Mouse (Mus musculus): ENCODE data around the gene Tpm3. TPM values are rescaled to one million over a fixed set of nuclear protein-coding genes. Genes with fewer than 3 reads are reported as not detected.
A peak's percentile ranks its signal among the peaks of the same experiment; 100 is the strongest.

Tpm3 gene
- total RNA-seq (2021), result 10 to 100 TPM; 46.8 to 51.5 TPM

GRCm38 (mm10) chr3:90072294-90072693 is at the start of gene Tpm3:
TSS of gene Tpm3 (plus strand) at chr3:90072649.
- DNase-seq (ENCODE audit: low spot score), result no peak
- intact Hi-C loops (cut with DNase I), result loop anchor here (10.0 kb wide), 1 partner anchor 287 kb away; no protein-coding TSS in a partner anchor

DNA sequence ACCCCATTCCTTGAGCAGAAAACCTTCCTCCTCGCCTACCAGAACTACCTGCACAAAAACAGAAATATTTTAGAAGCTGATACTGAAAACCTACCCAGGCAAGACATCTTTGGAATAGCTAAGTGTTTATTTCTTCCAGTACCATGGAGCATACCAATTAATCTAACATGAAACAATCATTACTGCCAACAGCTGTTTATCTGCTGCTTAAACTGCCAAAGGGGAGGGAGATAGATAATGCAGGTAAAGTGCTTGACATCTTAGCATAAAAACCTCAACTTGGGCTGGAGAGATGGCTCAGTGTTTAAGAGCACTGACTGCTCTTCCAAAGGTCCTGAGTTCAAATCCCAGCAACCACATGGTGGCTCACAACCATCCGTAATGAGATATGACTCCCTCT is 37.8 kb upstream of the Tpm3 start:
- no peak for DNase-seq (ENCODE audit: low spot score)
- intact Hi-C loops (cut with DNase I), result loop anchor here (2.0 kb wide), 1 partner anchor 14 kb away; no protein-coding TSS in a partner anchor

DNA sequence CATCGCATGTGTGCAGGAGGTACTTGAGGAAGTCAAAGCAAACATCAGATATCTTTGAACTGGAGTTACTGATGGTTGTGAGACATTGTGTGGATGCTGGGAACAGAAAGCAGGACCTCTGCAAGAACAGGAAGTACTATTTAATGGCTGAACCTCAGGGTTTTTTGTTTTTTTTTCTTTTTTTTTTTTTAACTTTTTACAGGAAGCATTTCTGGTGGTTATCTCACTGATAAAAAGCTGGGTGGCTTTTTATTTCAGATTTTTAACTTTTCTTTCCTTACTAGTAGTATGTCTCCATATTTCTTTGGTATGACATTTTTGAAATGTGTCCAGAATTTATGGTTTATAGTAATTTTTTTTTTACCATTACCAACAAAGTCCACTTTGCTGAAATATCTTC is 36.2 kb upstream of the Tpm3 start:
- intact Hi-C loops (cut with DNase I), result no loop called here
- DNase-seq (ENCODE audit: low spot score), result no peak

DNA sequence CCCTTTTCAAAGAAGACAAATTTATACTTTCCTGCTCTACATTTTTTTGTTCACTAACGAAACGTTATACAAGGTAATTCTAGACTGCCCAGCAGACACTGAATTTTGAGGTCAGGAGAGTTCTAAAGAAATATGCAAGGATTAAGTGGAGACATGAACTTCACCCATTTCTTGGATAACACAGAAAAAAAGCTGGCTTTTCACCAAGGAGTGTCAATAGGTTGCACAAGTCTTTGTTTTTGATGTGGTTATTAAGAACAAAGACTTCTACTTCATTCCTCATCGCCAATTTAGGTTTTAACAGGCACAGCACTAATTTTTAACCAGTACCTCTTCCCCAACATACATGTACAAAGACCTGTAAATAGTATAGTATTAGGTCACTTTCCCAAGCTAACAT is 22.8 kb upstream of the Tpm3 start:
- no peak for DNase-seq (ENCODE audit: low spot score)
- intact Hi-C loops (cut with DNase I), result no loop called here

DNA sequence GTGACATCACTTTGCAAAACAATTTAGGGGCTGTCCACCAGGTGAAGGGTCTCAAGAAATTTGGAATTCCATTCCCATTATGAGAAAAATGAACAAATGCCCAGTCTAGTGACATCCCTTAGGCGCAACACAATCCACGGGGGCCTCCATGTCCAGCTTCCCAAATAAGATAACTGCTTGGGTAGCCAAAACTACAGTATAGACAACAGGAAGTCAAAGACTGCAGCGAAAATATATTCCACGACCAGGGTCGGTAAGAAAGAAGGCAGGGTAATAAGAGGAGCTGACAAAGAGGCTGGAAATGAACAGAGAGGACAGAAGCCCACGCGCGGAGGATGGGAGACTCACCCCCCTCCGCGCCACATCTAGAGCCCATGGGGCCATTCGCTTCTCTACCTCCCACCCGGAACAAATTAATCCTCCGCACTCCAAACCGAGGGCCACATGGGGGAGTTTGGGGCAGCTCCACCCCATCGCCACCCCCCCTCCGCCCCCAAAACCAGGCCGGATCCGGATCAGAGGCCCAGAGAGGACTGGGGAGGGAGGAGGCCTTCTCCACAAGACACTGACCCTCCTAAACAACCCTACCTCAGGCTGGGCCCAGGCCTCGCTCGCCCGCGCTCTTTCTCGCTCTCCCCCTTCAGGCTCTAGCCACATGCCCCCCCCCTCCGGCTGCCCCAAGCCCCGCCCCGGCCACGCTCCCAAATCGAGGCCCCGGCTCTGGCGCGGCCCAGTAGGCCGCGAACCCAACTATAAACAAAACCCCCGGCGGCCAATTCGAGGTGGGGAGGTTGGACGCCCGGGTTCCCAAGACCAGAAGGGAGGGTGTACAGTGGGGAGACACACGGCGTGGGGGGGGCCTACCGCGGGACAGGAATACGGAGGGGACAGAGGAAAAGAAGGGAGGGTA is 20.8 kb upstream of the Tpm3 start, which contains the start of gene 4933434E20Rik:
Gene 4933434E20Rik (plus strand): TSS at position 196 of the 910 bp plus-strand sequence.
- intact Hi-C loops (cut with DNase I), result loop anchor here (2.0 kb wide), 1 partner anchor 51 kb away; no protein-coding TSS in a partner anchor
- DNase-seq (ENCODE audit: low spot score), result peak; percentile 14

DNA sequence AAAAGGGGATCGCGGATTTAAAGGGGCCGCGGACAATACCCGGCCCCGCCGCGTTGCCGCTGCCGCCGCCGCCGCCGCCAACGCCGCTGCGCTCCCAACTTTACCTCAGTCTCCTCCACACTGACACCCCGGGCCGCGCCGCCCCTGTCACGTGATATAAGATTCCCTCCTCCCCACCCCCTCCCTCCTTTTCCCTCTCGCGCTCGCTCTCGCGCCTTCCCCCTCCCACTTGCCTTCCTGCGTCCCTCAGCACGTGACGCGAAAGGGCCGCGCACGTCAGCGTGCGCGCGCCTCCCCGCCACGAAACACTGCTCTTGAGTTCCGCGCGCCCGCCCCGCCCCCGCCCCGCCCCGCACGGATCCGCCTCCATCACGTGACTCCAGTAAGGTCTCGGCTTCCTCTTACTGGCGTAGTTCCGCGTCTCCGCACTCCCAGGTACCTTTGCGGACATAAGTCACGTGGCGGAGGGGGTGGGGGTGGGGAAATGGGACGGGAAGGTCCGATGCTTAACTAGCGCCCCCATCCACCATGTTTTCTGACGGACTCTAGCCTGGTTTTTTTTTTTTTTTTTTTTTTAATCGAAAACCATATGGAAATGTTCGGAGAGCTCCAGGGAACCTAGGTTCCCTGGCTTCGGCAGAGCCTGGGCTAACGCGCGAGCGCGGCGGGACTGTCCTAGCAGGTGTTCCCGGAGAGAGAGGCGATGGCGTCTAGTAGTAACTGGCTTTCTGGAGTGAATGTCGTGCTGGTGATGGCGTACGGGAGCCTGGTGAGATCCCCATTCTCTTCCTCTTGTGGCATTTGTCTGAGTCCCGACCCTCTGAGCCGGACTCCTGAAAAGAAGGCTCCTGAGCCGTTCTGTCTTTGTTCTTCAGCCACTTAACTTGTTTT is 19.9 kb upstream of the Tpm3 start, which contains the start of gene Ubap2l:
Gene Ubap2l (minus strand): TSS at position 278 of the 891 bp plus-strand sequence.
- intact Hi-C loops (cut with DNase I), result loop anchor here (2.0 kb wide), 1 partner anchor 52 kb away; no protein-coding TSS in a partner anchor
- DNase-seq (ENCODE audit: low spot score), result peak; percentile 90

GRCm38 (mm10) chr3:90061549-90061948 is 10.9 kb upstream of the Tpm3 start:
- no peak for DNase-seq (ENCODE audit: low spot score)
- intact Hi-C loops (cut with DNase I), result no loop called here

DNA sequence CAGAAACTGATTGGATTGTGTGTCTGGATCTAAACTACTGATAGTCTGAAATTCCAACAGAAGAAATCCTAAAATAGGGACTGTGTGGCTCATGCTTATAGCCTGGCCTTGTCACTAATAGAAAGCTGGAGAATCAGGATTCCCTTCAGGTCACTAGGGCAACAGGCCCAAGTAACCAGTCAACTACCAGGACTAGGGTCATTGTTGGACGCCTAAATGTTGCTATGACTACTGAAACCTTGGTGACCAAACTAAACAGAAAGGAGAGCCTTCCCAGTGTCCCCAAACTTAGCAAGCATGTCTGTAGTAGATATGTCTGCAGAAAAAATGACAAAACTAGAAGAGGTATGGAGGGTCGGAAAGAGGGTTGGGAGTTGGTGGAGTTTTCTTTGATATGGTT is 9.9 kb upstream of the Tpm3 start:
- DNase-seq (ENCODE audit: low spot score), result no peak
- intact Hi-C loops (cut with DNase I), result no loop called here

GRCm38 (mm10) chr3:90064383-90064782 is 8.1 kb upstream of the Tpm3 start:
- intact Hi-C loops (cut with DNase I), result no loop called here
- no peak for DNase-seq (ENCODE audit: low spot score)

DNA sequence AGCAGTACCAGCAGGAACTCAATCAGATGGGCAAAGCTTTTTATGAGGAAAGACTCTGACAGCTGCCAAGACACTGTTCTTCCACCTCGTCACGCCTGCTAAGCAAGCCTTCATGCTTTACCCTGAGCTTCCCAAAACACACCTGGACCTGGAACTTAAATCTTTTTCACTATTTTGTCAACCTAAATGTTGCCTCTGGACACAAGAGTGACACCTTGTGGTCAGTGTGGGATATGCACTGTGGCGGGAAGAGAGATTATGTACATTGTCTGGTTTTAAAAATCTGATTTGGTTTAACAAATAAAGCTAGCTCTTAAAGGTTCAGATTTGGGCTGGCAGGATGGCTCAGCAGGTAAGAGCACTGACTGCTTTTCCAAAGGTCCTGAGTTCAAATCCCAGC is 6.9 kb upstream of the Tpm3 start:
- intact Hi-C loops (cut with DNase I), result no loop called here
- no peak for DNase-seq (ENCODE audit: low spot score)

GRCm38 (mm10) chr3:90067851-90068250 is 4.6 kb upstream of the Tpm3 start:
- intact Hi-C loops (cut with DNase I), result no loop called here
- no peak for DNase-seq (ENCODE audit: low spot score)

DNA sequence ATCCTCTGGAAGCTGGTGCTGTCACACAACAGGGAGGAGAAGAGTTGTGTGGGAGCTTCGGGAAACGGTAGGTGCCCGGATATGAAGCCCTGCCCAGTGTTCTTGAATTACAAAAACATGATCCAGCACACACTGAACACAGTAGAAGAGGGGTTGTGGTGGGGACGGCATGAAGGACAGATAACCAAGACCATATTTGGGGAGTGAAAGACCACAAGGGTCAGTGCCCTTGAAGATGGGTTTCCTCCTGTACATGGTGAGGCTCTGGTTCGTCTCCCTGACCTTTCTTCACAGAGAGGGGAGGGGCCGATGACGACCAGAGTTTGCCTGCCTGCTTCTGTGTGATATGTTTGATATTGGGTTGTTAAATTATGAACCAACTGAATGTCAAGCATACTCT is 2.8 kb upstream of the Tpm3 start:
- DNase-seq (ENCODE audit: low spot score), result no peak
- intact Hi-C loops (cut with DNase I), result loop anchor here (10.0 kb wide), 1 partner anchor 285 kb away; no protein-coding TSS in a partner anchor

- intact Hi-C loops (cut with DNase I), result loop anchor here (2.0 to 10.0 kb wide), 2 partner anchors 124 to 292 kb away; no protein-coding TSS in a partner anchor
- DNase-seq (ENCODE audit: low spot score), result peak; percentile 47
Observed at GRCm38 (mm10) chr3:90076921-90077716, 4.7 kb downstream of the Tpm3 start.

DNA sequence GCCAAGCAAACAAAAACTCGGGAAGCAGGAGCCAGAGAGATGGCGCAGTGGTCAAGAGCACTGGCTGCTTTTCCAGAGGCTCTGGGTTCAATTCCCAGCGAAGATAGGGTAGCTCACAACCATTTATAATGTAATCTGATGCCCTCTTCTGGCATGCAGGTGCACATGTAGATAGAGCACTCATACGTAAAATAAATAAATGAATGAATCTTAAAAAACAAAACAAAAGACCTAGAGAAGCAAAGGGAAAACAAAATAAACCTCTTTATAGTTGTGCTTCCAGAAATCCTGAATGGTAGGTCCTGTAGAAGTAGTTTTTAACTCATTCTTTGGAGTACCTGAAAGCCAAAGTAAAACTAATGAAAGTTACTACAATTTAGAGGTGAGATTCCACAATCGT is 5.8 kb downstream of the Tpm3 start:
- DNase-seq (ENCODE audit: low spot score), result no peak
- intact Hi-C loops (cut with DNase I), result loop anchor here (2.0 to 10.0 kb wide), 2 partner anchors 21 to 293 kb away; no protein-coding TSS in a partner anchor

DNA sequence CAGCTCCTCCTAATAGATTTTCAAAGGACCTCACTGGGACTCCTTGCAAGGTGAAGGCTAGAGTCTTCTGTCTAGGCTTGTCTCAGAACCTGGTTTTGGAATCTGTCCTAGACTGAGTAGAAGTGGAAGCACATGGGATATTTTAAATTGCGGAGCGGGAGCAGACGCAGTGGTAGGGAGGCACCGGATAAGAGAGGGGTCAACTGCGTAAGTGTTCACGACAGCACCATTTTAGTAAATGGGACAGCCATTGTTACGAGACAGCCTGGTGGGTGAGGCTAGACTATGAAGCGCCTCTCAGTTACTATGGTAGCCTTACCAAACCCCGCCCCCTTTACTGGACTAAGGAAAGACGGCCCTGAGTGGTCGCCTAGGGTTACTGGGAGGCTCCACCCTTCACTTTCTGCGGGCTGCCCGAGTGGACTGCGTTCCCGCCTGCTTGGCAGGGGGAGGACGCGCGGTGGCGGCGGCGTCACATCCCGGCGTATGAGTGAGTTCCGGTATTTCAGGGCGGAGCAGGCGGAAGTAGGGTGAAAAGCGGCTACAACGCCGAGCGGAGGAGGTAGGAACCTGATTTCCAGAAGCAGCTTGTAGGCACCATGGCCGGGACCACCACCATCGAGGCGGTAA is 6.8 kb downstream of the Tpm3 start:
- peak; percentile 94 for DNase-seq (ENCODE audit: low spot score)
- intact Hi-C loops (cut with DNase I), result loop anchor here (2.0 to 10.0 kb wide), 2 partner anchors 22 to 294 kb away; no protein-coding TSS in a partner anchor

- peak; percentile 70 for DNase-seq (ENCODE audit: low spot score)
- intact Hi-C loops (cut with DNase I), result loop anchor here (2.0 to 10.0 kb wide), 2 partner anchors 23 to 295 kb away; no protein-coding TSS in a partner anchor
Observed at GRCm38 (mm10) chr3:90079763-90080497, 7.5 kb downstream of the Tpm3 start.

- intact Hi-C loops (cut with DNase I), result no loop called here
Observed at GRCm38 (mm10) chr3:90080498-90080863, 8.0 kb downstream of the Tpm3 start.

More at GRCm38 (mm10) chr3:90080498-90080863, 8.0 kb downstream of the Tpm3 start:
- no peak for DNase-seq (ENCODE audit: low spot score)
